Mouse (Mus musculus) kidney, embryonic 14.5 days (tissue): Measurements from ENCODE around the gene Akap12. TPM values are rescaled to one million over a fixed set of nuclear protein-coding genes. Genes with fewer than 3 reads are reported as not detected.

Source experiments
- ATAC-seq: fragments of 200-750 bp; cut with Nextera tagmentation; 2 replicates; pipeline ENCODE4 v1.8.0; 2017; ENCODE audit warnings: moderate number of reproducible peaks, mild to moderate bottlenecking, moderate TSS enrichment, moderate library complexity; ENCODE audit not compliant: low FRiP score, low TSS enrichment
- H3K27ac ChIP-seq: fragments of 300-500 bp; sonication (generic); 2 replicates; pipeline ENCODE4 v1.5.1; 2014; ENCODE audit warnings: low read depth, mild to moderate bottlenecking, low read length, moderate library complexity, mixed read lengths
- H3K27me3 ChIP-seq: fragments of 300-500 bp; sonication (generic); 2 replicates; pipeline ENCODE4 v1.6.1; 2014; ENCODE audit warnings: mild to moderate bottlenecking, low read length; ENCODE audit not compliant: control insufficient read depth, insufficient read depth
- H3K36me3 ChIP-seq: fragments of 300-500 bp; sonication (generic); 2 replicates; pipeline ENCODE4 v1.6.1; 2014; ENCODE audit warnings: low read length, mixed read lengths; ENCODE audit not compliant: control insufficient read depth, insufficient read depth
- H3K4me1 ChIP-seq: fragments of 300-500 bp; sonication (generic); 2 replicates; pipeline ENCODE4 v1.6.1; 2014; ENCODE audit warnings: low read length, mixed read lengths; ENCODE audit not compliant: control insufficient read depth, insufficient read depth
- H3K4me2 ChIP-seq: fragments of 300-500 bp; sonication (generic); replicated peaks from 2 replicates; pipeline ENCODE4 v1.6.1; 2014; ENCODE audit warnings: low read depth, mild to moderate bottlenecking, low read length
- H3K4me3 ChIP-seq: fragments of 300-500 bp; sonication (generic); 2 replicates; pipeline ENCODE4 v1.5.1; 2014; ENCODE audit warnings: mild to moderate bottlenecking, low read length
- H3K9ac ChIP-seq: fragments of 300-500 bp; sonication (generic); 2 replicates; pipeline ENCODE4 v1.6.1; 2014; ENCODE audit warnings: low read depth, mild to moderate bottlenecking, low read length, moderate library complexity
- H3K9me3 ChIP-seq: fragments of 300-500 bp; sonication (generic); 2 replicates; pipeline ENCODE4 v1.6.1; 2016; ENCODE audit warnings: low read length; ENCODE audit not compliant: control insufficient read depth
- WGBS: fragments of 180-500 bp; shearing (Covaris S2); extraction: QIAGEN DNeasy Blood & Tissue Kit; methylation state at CpG from one replicate; pipeline ENCODE4 v1.1.7; 2014; 5-methylcytosine and 5-hydroxymethylcytosine counted together
- polyA plus RNA-seq: library from polyadenylated mRNA; unstranded; fragments of >200 nt; fragmentation: Nextera tagmentation; extraction: Ambion mirVana; gene quantifications from 2 replicates; pipeline ENCODE4 v1.2.1, GENCODE M21; 2014

Gene Akap12
- polyA plus RNA-seq, 1 experiment from 2014 or later: 70.7 TPM

- H3K4me2 ChIP-seq: no peak overlapping the region
- H3K36me3 ChIP-seq: no peaks in the 10 kb centered on the region
- H3K4me3 ChIP-seq: no peak overlapping the region
- no peak overlapping the region for H3K27ac ChIP-seq
- WGBS: 91% methylated on average over 10 of the region's 10 CpGs
- ATAC-seq: no peak
- H3K9me3 ChIP-seq: no peaks in the 10 kb centered on the region
- H3K4me1 ChIP-seq: no peaks in the 10 kb centered on the region
- no peak overlapping the region for H3K9ac ChIP-seq
- H3K27me3 ChIP-seq: no peaks in the 10 kb centered on the region
These were observed 9.4 kb downstream of the Akap12 start for GRCm38 (mm10) chr10:4275572-4275971.

DNA sequence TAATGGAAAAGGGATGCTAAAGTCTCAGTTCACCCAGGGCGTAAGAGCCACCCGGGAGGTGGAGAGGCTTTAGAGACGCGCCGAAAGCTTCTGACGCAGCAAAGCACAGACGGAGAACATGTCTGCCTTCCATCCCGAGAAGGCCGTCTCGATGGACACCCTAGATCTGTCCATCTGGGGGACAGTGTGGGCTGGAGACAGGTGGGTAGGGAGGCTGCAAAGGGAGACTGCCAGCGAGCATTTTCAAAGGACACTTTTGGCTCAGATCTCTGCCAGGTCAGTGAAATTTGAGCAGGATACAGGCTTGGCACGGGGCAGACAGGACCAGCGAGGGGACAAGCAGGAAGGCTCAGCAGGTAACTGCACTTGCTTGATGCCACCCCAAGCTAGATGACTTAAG, 9.9 kb downstream of the Akap12 start:
- Histone ChIP-seq H3K36me3 (no peaks in the 10 kb centered on the region), H3K4me1 (no peaks in the 10 kb centered on the region), H3K9me3 (no peaks in the 10 kb centered on the region), H3K27ac (no peak overlapping the region), H3K9ac (no peak overlapping the region), H3K27me3 (no peaks in the 10 kb centered on the region), H3K4me3 (no peak overlapping the region), H3K4me2 (no peak overlapping the region)
- whole genome bisulfite sequencing: 88% methylated on average over 13 of the region's 13 CpGs
- ATAC-seq: no peak

- H3K4me2 ChIP-seq: no peak overlapping the region
- no peaks in the 10 kb centered on the region for H3K36me3 ChIP-seq
- no peak overlapping the region for H3K4me3 ChIP-seq
- ATAC-seq: no peak
- H3K4me1 ChIP-seq: no peaks in the 10 kb centered on the region
- no peak overlapping the region for H3K27ac ChIP-seq
- no peaks in the 10 kb centered on the region for H3K9me3 ChIP-seq
- no peak overlapping the region for H3K9ac ChIP-seq
- 49% methylated on average over 6 of the region's 6 CpGs for WGBS
- no peaks in the 10 kb centered on the region for H3K27me3 ChIP-seq
These were observed 11.9 kb downstream of the Akap12 start for GRCm38 (mm10) chr10:4278041-4278440.

- Histone ChIP-seq H3K36me3 (no peaks in the 10 kb centered on the region), H3K27ac (no peak overlapping the region; the same call in 1 of the 2 replicates), H3K27me3 (no peaks in the 10 kb centered on the region), H3K4me3 (no peak overlapping the region), H3K9me3 (no peaks in the 10 kb centered on the region), H3K4me2 (no peak overlapping the region), H3K9ac (no peak overlapping the region), H3K4me1 (0 out of 2 replicates have a peak, but pooled peaks cover 3% of the 10 kb centered on the region)
- WGBS: 66% methylated on average over 4 of the region's 4 CpGs
- ATAC-seq: no peak
These were observed 16.2 kb downstream of the Akap12 start for GRCm38 (mm10) chr10:4282395-4282794.

DNA sequence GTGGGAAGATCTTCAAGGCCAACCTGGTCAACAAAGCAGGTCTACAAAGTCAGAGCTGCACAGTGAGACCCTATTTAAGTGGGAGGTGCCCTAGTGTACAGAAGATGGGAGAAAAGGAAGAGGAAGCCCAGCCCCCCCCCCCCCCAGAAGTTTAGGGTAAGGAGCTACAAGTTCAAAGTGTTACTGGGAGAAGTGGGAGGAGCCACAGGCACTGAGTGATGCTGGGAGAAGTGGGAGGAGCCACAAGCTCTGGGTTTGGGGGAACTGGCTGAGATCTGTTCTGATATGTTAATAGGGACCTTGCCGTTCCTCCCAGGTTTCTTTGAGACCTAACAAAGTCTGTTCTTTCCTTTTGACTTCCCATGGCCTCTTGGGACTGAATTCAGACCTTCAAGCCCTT, 18.6 kb downstream of the Akap12 start:
- Histone ChIP-seq H3K36me3 (no peaks in the 10 kb centered on the region), H3K4me1 (peaks cover 8% of the 10 kb centered on the region; the same call in 1 of the 2 replicates), H3K4me2 (no peak overlapping the region), H3K27me3 (no peaks in the 10 kb centered on the region), H3K4me3 (no peak overlapping the region), H3K9ac (no peak overlapping the region), H3K27ac (no peak overlapping the region), H3K9me3 (no peaks in the 10 kb centered on the region)
- 72% methylated on average over 1 of the region's 1 CpGs for WGBS
- ATAC-seq: no peak

DNA sequence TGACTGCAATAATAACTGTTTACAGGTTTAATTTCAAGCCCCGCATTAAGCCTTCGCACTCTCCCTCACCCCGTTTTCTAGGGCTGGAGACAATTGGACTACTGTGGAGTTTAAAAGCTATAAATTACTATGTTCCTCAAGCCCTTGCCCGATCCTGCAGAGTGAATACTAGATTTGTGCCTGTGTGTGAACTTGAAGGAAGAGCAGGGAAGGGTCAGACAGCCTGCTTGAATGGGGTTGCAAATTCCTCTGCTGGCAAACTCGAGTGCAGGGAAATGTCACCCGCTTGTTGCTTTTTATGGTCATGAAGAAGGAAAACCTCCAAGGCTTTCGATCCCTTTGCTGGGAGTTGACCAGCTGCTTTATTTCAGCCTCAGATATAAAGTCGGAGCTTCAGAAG, 19.6 kb downstream of the Akap12 start:
- Histone ChIP-seq H3K27ac (peak overlapping the region; percentile 79; the same call in 1 of the 2 replicates), H3K36me3 (no peaks in the 10 kb centered on the region), H3K27me3 (no peaks in the 10 kb centered on the region), H3K4me2 (no peak overlapping the region), H3K9me3 (no peaks in the 10 kb centered on the region), H3K4me3 (no peak overlapping the region), H3K4me1 (peaks cover 17% of the 10 kb centered on the region; the same call in 1 of the 2 replicates), H3K9ac (no peak overlapping the region)
- ATAC-seq: no peak
- 23% methylated on average over 8 of the region's 8 CpGs for WGBS

- Histone ChIP-seq H3K9ac (no peak overlapping the region), H3K9me3 (no peaks in the 10 kb centered on the region), H3K4me1 (peaks cover 17% of the 10 kb centered on the region; the same call in 1 of the 2 replicates), H3K36me3 (no peaks in the 10 kb centered on the region), H3K27ac (no peak overlapping the region), H3K4me2 (no peak overlapping the region), H3K4me3 (no peak overlapping the region), H3K27me3 (no peaks in the 10 kb centered on the region)
- WGBS: 55% methylated on average over 5 of the region's 5 CpGs
- no peak for ATAC-seq
These were observed 23.0 kb downstream of the Akap12 start for GRCm38 (mm10) chr10:4289171-4289570.

DNA sequence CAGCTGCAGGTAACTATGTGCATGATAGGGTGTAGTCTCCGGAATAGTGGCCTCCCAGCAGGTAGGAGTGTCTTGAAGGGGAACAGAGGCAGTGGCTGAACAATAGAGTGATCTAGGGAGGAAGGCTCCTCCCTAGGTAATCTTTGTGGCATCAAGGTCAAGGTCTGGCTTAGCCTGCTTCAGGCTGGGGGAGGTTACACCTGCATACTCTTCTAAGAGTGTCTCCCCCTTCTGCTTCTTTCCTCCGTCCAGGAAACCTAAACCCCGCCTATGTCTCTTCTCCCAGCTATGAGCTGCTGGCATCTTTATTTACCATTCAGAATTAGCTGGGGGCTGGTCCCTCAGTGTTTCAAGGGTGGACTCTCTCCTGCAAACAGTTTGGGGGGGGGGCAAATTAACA, 23.5 kb downstream of the Akap12 start:
- no peak for ATAC-seq
- Histone ChIP-seq H3K9me3 (no peaks in the 10 kb centered on the region), H3K27ac (no peak overlapping the region), H3K4me3 (no peak overlapping the region), H3K4me1 (peaks cover 17% of the 10 kb centered on the region; the same call in 1 of the 2 replicates), H3K9ac (no peak overlapping the region), H3K4me2 (no peak overlapping the region), H3K27me3 (no peaks in the 10 kb centered on the region), H3K36me3 (no peaks in the 10 kb centered on the region)
- 41% methylated on average over 3 of the region's 3 CpGs for WGBS

DNA sequence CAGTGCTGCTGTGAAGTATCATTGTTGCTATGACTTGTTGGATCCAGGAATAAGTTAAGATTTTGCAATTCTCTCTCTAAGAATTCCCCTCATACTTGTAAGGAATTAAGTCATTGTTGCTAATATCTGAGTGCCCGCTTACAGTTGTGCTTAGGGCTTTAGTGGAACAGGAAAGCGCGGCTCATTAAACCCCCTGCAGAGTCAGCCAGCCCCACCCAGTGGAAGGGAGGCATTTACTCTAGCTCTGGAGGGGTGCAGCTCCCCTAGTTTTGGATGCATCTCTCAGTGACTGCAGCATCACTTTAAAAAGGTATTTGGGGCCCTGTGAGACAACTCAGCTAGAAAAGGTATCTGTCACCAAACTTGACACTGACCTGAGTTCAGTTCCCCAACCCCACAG, 24.0 kb downstream of the Akap12 start:
- no peak for ATAC-seq
- Histone ChIP-seq H3K36me3 (no peaks in the 10 kb centered on the region), H3K9ac (no peak overlapping the region), H3K27ac (no peak overlapping the region), H3K4me1 (peaks cover 17% of the 10 kb centered on the region; the same call in 1 of the 2 replicates), H3K4me2 (no peak overlapping the region), H3K27me3 (no peaks in the 10 kb centered on the region), H3K9me3 (no peaks in the 10 kb centered on the region), H3K4me3 (no peak overlapping the region)
- WGBS: 36% methylated on average over 3 of the region's 3 CpGs
